Mouse (Mus musculus): ENCODE results near the gene Morn3.

DNA sequence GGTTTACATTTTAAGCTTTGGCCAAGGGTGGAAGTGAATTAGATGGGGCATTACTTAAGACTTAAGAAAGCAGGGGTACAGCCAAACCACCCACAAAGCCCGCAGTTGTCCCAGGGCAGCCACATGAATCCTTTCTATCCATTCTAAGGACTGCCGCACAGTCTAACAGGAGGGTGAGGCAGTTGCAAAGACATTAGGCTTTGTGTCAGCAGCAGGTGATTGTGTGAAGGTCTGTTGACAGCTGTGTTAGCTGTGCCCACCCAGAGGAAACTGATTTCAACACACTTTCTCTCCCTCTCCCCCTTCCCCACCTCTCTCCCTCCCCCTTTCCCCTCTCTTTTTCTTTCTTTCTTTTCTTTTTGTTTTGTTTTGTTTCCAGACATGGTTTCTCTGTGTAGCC, 21.9 kb upstream of the Morn3 start:
- TF ChIP-seq ZC3H11A (IDR thresholded peaks at IDR 0.05; ENCODE audit: borderline replicate concordance, low read depth, low read length): no peak
- TF ChIP-seq ZNF384 (IDR thresholded peaks at IDR 0.05; ENCODE audit: low read depth, low read length): no peak
- TF ChIP-seq MAFK (IDR thresholded peaks at IDR 0.05; ENCODE audit: insufficient read depth, low read depth, low read length): no peak
- no peak for TF ChIP-seq HCFC1 (IDR thresholded peaks at IDR 0.05; ENCODE audit: borderline replicate concordance, insufficient read depth, low read length)
- no peak for TF ChIP-seq CHD2 (IDR thresholded peaks at IDR 0.05; ENCODE audit: low read depth, low read length)

All from ES-E14 (cell line).